Mouse (Mus musculus) kidney, embryonic 16.5 days (tissue): ENCODE results near the gene Rbfox1. TPM values are rescaled to one million over a fixed set of nuclear protein-coding genes. Genes with fewer than 3 reads are reported as not detected.

Experiments used
- ATAC-seq: fragments of 200-750 bp; cut with Nextera tagmentation; 2 replicates; pipeline ENCODE4 v1.8.0; 2017; ENCODE audit warnings: moderate TSS enrichment; ENCODE audit not compliant: low FRiP score, low TSS enrichment
- H3K27ac ChIP-seq: fragments of 300-500 bp; sonication (generic); 2 replicates; pipeline ENCODE4 v1.5.1; 2014; ENCODE audit warnings: low read length
- H3K27me3 ChIP-seq: fragments of 300-500 bp; sonication (generic); 2 replicates; pipeline ENCODE4 v1.6.1; 2014; ENCODE audit warnings: low read length, control low read depth, mixed read lengths; ENCODE audit not compliant: insufficient read depth
- H3K36me3 ChIP-seq: fragments of 300-500 bp; sonication (generic); 2 replicates; pipeline ENCODE4 v1.6.1; 2014; ENCODE audit warnings: low read length, control low read depth, mixed read lengths; ENCODE audit not compliant: insufficient read depth
- H3K4me1 ChIP-seq: fragments of 300-500 bp; sonication (generic); 2 replicates; pipeline ENCODE4 v1.6.1; 2014; ENCODE audit warnings: low read length, control low read depth, mixed read lengths; ENCODE audit not compliant: insufficient read depth
- H3K4me2 ChIP-seq: fragments of 300-500 bp; sonication (generic); replicated peaks from 2 replicates; pipeline ENCODE4 v1.6.1; 2014; ENCODE audit warnings: low read depth, low read length
- H3K4me3 ChIP-seq: fragments of 300-500 bp; sonication (generic); 2 replicates; pipeline ENCODE4 v1.5.1; 2014; ENCODE audit warnings: mild to moderate bottlenecking, low read length
- H3K9ac ChIP-seq: fragments of 300-500 bp; sonication (generic); replicated peaks from 2 replicates; pipeline ENCODE4 v1.6.1; 2014; ENCODE audit warnings: low read length
- H3K9me3 ChIP-seq: fragments of 300-500 bp; sonication (generic); 2 replicates; pipeline ENCODE4 v1.6.1; 2016; ENCODE audit warnings: low read length, control low read depth
- WGBS: fragments of 180-500 bp; shearing (Covaris S2); extraction: QIAGEN DNeasy Blood & Tissue Kit; methylation state at CpG from one replicate; pipeline ENCODE4 v1.1.7; 2014; 5-methylcytosine and 5-hydroxymethylcytosine counted together
- polyA plus RNA-seq: library from polyadenylated mRNA; unstranded; fragments of >200 nt; fragmentation: Nextera tagmentation; extraction: Ambion mirVana; gene quantifications from 2 replicates; pipeline ENCODE4 v1.2.1, GENCODE M21; 2015

Rbfox1 gene
- polyA plus RNA-seq, 1 experiment from 2014 or later = 5.4 TPM

DNA sequence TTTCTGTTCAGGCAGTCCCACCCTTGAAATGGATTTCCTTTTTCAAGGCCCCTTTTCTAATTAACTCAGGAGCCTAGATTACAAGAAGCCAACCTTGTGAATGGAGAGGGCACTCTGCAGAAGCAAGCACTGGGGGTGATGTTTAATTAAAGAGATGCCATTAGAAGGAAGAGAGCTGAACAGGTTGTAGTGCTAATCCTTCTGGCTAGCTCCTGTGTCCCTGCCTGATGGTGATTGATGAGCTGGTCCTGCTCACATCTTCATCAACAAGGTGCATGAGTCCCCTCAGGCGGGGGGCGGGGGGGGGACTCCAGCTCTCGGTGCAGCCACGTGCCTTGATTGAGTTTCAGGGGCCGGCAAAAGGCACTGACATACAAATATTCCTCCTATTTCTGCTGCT lies 1312.8 kb downstream of the Rbfox1 start:
- no peaks in the 10 kb centered on the region for H3K4me1 ChIP-seq
- H3K9me3 ChIP-seq = no peaks in the 10 kb centered on the region
- no peak overlapping the region for H3K9ac ChIP-seq
- 83% methylated on average over 5 of the region's 5 CpGs for WGBS
- no peak overlapping the region for H3K4me2 ChIP-seq
- H3K27ac ChIP-seq = no peak overlapping the region
- no peaks in the 10 kb centered on the region for H3K27me3 ChIP-seq
- no peaks in the 10 kb centered on the region for H3K36me3 ChIP-seq
- no peak overlapping the region for H3K4me3 ChIP-seq
- ATAC-seq = no peak

DNA sequence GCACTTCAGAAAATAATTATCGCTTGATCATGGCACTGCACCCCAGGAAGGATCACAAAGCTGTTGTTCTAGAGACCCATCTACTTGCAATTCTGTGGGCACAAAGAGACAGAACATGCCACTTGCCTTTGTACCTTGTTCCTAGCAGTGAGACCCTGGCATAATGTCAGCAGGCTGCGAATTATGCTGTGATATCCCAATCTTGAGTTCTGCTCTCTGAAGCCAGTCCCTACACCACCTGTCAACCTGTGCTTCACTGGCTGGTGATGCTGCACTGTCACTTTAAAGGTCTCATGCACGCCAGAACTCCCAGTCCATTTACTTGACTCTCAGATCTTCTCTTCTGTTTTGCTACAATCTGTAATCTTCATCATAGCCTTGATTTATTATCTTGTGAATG lies 1315.1 kb downstream of the Rbfox1 start:
- 85% methylated on average over 3 of the region's 3 CpGs for WGBS
- Histone ChIP-seq H3K4me1 (no peaks in the 10 kb centered on the region), H3K27me3 (no peaks in the 10 kb centered on the region), H3K4me3 (no peak overlapping the region), H3K9ac (no peak overlapping the region), H3K4me2 (no peak overlapping the region), H3K9me3 (no peaks in the 10 kb centered on the region), H3K27ac (no peak overlapping the region), H3K36me3 (no peaks in the 10 kb centered on the region)
- ATAC-seq = no peak

DNA sequence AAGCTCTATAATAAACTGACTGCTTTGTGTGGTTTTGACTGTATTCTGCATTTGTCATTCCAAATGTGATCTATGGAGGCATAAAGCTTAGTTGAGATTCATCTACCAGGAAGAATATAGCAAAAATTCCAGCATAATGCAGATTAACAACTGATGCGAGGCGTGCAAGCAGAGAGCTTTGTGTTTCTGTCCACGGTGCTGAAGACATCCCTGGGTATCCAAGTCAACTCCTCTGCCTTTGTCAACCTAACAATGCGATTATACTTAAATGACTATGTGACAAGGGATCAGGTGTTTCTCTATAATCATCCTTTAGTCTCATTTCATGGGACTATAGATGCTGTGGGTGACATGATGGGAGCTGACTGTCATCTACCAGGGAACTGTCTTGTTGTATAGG lies 1316.7 kb downstream of the Rbfox1 start:
- Histone ChIP-seq H3K9ac (no peak overlapping the region), H3K27ac (no peak overlapping the region), H3K4me3 (no peak overlapping the region), H3K4me1 (no peaks in the 10 kb centered on the region), H3K27me3 (no peaks in the 10 kb centered on the region), H3K36me3 (no peaks in the 10 kb centered on the region), H3K9me3 (no peaks in the 10 kb centered on the region), H3K4me2 (no peak overlapping the region)
- WGBS = 56% methylated on average over 4 of the region's 4 CpGs
- ATAC-seq = no peak

DNA sequence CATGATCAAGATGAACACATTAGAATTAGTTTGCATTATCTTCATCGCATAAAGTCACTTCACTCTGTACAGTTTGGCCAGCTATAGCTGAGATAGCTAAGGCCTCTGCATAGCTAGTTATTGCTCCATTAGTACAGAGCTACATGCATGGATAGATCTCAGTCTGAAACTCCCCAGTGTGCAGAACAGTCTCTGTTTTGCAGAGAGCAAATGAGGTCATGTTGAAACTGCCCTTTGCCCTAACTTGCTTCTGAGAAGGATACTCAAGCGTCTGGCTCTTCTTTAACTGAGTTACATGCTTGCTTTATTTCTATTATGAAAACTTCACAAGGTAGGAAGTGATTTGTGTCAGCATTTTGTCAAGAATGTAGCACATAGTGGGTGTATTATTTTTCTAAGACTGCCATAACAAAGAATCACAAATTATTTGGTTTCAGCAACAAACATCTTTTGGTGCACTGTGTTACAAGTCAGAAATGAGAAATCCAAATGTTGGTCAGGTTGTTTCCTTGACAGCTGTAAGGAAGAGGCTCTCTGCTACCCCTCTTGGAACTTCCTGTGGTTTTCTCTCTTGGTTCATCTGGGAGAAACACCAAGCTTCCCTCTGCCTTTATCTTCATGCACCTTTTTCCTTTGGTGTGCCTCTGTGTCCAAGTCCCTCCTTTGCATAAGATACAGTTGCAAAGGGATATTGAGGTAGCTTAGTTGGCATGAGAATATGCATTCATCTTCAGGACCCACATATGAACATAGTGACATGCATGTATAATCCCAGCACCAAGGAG lies 1321.2 kb downstream of the Rbfox1 start:
- Histone ChIP-seq H3K27ac (no peak overlapping the region), H3K4me3 (no peak overlapping the region), H3K9ac (no peak overlapping the region), H3K36me3 (no peaks in the 10 kb centered on the region), H3K4me1 (no peaks in the 10 kb centered on the region), H3K4me2 (no peak overlapping the region), H3K27me3 (no peaks in the 10 kb centered on the region), H3K9me3 (no peaks in the 10 kb centered on the region)
- ATAC-seq = no peak
- WGBS = 60% methylated on average over 2 of the region's 2 CpGs

DNA sequence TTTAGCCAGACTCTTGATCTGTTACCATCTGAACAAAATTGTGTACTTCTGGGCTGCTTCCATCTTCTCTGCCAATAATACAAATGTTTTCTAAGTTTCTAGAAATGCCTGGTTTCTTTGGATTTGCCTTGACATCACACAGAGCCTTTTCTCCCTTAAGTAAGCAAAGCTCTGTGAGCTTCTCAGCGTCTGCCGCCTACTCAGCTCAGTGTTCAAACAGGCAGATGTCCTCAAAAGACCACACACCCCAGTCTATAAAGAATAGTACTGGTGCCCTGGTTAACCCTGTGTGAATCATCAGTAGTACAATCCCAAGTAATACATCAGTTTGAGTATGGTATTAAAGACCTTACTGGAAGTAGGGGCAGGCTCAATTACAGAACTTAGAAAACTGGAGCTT lies 1322.4 kb downstream of the Rbfox1 start:
- WGBS = 58% methylated on average over 2 of the region's 2 CpGs
- ATAC-seq = no peak
- no peak overlapping the region for H3K4me3 ChIP-seq

DNA sequence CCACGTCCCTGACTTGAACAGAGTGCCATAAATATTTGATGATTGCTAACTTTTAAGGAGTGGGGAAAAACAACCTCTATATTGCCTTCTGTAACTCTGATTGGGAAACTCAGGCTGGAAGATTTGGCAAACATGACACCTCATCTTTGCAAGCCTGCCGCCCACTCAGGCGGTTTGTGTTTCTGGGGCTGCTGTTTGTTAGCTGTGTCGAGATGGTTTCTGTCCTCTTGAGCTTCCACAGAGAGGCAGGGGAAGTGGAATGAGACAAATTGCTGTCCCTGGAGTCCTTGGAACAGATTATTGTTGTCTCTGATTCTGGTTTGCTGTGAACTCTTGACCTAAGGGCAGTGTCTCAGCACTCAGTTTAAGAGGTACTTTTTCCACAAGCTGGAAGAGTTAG lies 1327.6 kb downstream of the Rbfox1 start:
- Histone ChIP-seq H3K9ac (no peak overlapping the region), H3K36me3 (no peaks in the 10 kb centered on the region), H3K4me3 (no peak overlapping the region), H3K4me1 (no peaks in the 10 kb centered on the region), H3K9me3 (no peaks in the 10 kb centered on the region), H3K4me2 (no peak overlapping the region), H3K27ac (no peak overlapping the region), H3K27me3 (no peaks in the 10 kb centered on the region)
- no peak for ATAC-seq
- WGBS = 31% methylated on average over 4 of the region's 4 CpGs

More for the DNA sequence above, 1322.4 kb downstream of the Rbfox1 start:
- no peak overlapping the region for H3K27ac ChIP-seq
- H3K9me3 ChIP-seq = no peaks in the 10 kb centered on the region
- H3K27me3 ChIP-seq = no peaks in the 10 kb centered on the region
- no peak overlapping the region for H3K4me2 ChIP-seq
- no peak overlapping the region for H3K9ac ChIP-seq
- H3K4me1 ChIP-seq = no peaks in the 10 kb centered on the region
- H3K36me3 ChIP-seq = no peaks in the 10 kb centered on the region

DNA sequence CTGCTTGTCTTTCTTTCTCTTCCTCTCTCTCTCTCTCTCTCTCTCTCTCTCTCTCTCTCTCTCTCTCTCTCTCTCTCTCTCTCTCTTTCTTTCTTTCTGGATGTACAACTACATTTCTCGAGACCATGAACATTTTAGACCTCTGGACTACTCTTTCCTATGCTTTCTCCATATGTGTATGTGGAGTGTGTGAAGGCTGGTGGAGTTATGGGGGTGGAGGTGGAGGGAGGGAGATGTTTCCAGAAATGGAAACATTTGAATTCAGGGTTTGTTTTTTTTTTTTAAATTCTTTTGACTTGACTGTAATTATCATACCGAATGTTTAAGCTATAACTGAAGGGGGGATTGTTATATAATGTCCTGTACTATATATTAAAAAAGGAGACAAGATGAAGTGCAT lies 1338.1 kb downstream of the Rbfox1 start:
- no peaks in the 10 kb centered on the region for H3K9me3 ChIP-seq
- no peak overlapping the region for H3K9ac ChIP-seq
- no peaks in the 10 kb centered on the region for H3K27me3 ChIP-seq
- H3K4me3 ChIP-seq = no peak overlapping the region
- H3K4me1 ChIP-seq = no peaks in the 10 kb centered on the region
- H3K27ac ChIP-seq = no peak overlapping the region
- H3K4me2 ChIP-seq = no peak overlapping the region
- no peaks in the 10 kb centered on the region for H3K36me3 ChIP-seq
- WGBS = 67% methylated on average over 2 of the region's 2 CpGs
- no peak for ATAC-seq

DNA sequence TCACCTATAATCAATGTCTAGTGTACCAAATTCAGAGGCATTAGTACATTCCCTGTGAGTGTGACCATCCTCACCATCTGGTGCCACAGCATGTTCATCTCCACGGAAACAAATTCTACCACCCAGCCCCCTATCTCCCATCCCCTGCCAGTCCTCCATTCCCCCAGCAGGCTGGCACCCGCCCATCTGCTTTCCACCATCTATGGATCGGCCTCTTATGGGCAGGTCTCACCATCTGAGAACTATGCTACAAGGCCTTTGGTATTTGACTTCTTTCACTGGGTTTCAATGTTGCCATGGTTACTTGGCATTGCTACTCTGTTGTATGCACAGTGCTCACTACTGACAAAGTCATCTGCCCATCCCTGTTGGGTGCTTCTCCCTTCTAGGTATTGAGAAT lies 1340.8 kb downstream of the Rbfox1 start:
- H3K9me3 ChIP-seq = no peaks in the 10 kb centered on the region
- no peaks in the 10 kb centered on the region for H3K27me3 ChIP-seq
- no peak overlapping the region for H3K27ac ChIP-seq
- no peak overlapping the region for H3K9ac ChIP-seq
- no peaks in the 10 kb centered on the region for H3K36me3 ChIP-seq
- WGBS = 94% methylated on average over 3 of the region's 3 CpGs
- no peaks in the 10 kb centered on the region for H3K4me1 ChIP-seq
- no peak overlapping the region for H3K4me3 ChIP-seq
- H3K4me2 ChIP-seq = no peak overlapping the region
- ATAC-seq = no peak

DNA sequence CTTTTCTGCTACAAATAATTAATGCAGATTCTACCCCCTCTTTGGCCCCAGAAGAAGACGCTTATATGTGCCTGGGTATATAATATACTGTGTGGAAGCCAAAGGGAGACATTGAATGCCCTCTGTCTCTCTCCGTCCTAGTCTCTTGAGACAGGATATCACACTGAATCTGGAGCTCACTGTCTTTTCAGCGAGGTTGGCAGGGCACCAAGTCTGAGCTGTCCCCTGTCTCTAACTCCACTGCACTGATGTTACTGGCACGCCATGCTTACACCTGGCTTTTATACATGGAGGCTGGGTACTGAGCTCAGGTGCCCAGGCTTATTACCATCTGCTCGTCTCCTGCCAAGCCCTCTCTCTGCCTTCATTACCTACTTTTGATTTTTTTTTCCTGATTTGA lies 1343.1 kb downstream of the Rbfox1 start:
- WGBS = 82% methylated on average over 5 of the region's 5 CpGs
- ATAC-seq = no peak
- Histone ChIP-seq H3K4me2 (no peak overlapping the region), H3K4me1 (no peaks in the 10 kb centered on the region), H3K9me3 (no peaks in the 10 kb centered on the region), H3K27me3 (no peaks in the 10 kb centered on the region), H3K4me3 (no peak overlapping the region), H3K36me3 (no peaks in the 10 kb centered on the region), H3K9ac (no peak overlapping the region), H3K27ac (no peak overlapping the region)

DNA sequence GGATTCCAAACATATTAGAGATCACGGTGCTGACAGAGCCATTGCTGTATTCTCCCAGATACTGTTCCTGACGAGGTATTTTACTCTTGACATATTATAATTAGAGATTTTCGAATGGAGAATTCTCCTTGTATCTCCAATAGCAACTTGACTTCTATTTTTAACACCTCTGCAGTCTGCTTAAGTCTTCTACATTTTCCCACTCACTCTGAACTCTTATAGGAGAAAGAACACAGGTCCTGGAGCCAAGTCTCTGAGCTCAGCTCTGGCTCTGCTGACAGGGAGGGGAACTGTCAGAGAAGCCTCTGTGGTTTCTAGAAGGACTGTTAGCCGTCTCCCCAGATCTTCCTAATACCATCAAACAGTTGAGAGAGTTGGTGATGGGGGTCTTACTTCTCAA lies 1344.1 kb downstream of the Rbfox1 start:
- H3K4me1 ChIP-seq = no peaks in the 10 kb centered on the region
- 79% methylated on average over 4 of the region's 4 CpGs for WGBS
- H3K9me3 ChIP-seq = no peaks in the 10 kb centered on the region
- H3K27me3 ChIP-seq = no peaks in the 10 kb centered on the region
- H3K4me3 ChIP-seq = no peak overlapping the region
- no peak for ATAC-seq
- H3K27ac ChIP-seq = no peak overlapping the region
- no peak overlapping the region for H3K9ac ChIP-seq
- no peak overlapping the region for H3K4me2 ChIP-seq
- H3K36me3 ChIP-seq = no peaks in the 10 kb centered on the region
